Mouse (Mus musculus): ENCODE data around the gene Cebpe.

The Cebpe gene

DNA sequence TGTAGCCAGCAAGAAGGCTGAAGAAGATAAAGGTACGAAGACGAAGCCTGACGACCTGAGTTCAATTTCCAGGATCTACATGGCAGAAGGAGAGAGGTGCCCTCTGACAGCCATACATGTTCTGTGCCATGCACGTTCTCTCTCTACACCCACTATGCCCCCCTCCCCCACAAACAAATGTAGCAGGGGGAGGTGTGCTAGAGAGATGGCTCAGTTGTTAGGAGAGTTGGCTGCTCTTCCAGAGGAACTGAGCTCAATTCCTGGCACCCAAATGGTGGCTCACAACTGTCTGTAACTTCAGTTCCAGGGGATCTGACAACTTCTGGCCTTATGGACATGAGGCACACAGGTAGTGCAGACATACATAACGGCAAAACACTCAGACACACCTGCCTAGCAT lies 35.7 kb downstream of the Cebpe start:
- DNase-seq (ENCODE audit: low read depth, low spot score): no peak

- no peak for DNase-seq (ENCODE audit: low read depth, low spot score)
These were observed 37.7 kb downstream of the Cebpe start for GRCm38 (mm10) chr14:54674317-54674716.

- peak; percentile 69 for DNase-seq (ENCODE audit: low read depth, low spot score)
These were observed 42.6 kb downstream of the Cebpe start for GRCm38 (mm10) chr14:54669381-54669780.

GRCm38 (mm10) chr14:54664477-54665222 lies 47.3 kb downstream of the Cebpe start:
- no peak for DNase-seq (ENCODE audit: low read depth, low spot score)
